17 mouse cellular contexts compared by ENCODE assay signal in genomic region chr14:118958010-118958409, GRCm38 (mm10).
"Had no signal": no experiment of that assay in that cellular context is flagged by ENCODE, and none has a peak within 500 bp of the region (broad histone marks: within the 10 kb centered on the region; RNA-seq: fewer than 3 reads in every experiment).

No protein-coding gene starts in this region.

- H3K27ac ChIP-seq: left cerebral cortex, adult 2 months; liver, embryonic 13.5 days; neural tube, embryonic 12.5 days; neural tube, embryonic 15.5 days; stomach, postnatal 0 days had no signal

- H3K4me2 ChIP-seq: liver, embryonic 13.5 days; midbrain, embryonic 11.5 days; neural tube, embryonic 12.5 days; neural tube, embryonic 15.5 days had no signal

- DNase-seq: kidney, postnatal 10 days; kidney, postnatal 36 days; layer of hippocampus, postnatal 36 days; liver, embryonic 13.5 days; lung, adult 2 months; lung, postnatal 14 days; lung, postnatal 4 days; midbrain, embryonic 14.5 days; right cerebral cortex, adult 18-20 months; right cerebral cortex, postnatal 14 days; right cerebral cortex, postnatal 4 days; thymus, postnatal 25 days had no signal

- H3K9me3 ChIP-seq: liver, embryonic 13.5 days; neural tube, embryonic 12.5 days; neural tube, embryonic 15.5 days had no signal

- H3K27me3 ChIP-seq: liver, embryonic 13.5 days; neural tube, embryonic 12.5 days; neural tube, embryonic 15.5 days had no signal

- H3K4me3 ChIP-seq: left cerebral cortex, adult 2 months; liver, embryonic 13.5 days; neural tube, embryonic 12.5 days; neural tube, embryonic 15.5 days had no signal

- H3K4me1 ChIP-seq: liver, embryonic 13.5 days; neural tube, embryonic 12.5 days; neural tube, embryonic 15.5 days had no signal

- H3K9ac ChIP-seq: liver, embryonic 13.5 days; neural tube, embryonic 12.5 days; neural tube, embryonic 15.5 days had no signal
